Mouse (Mus musculus) 416B (cell line): ENCODE data around the gene Adgrl1.

Experiments used
- DNase-seq: peaks from one replicate; pipeline ENCODE4 v3.0.0; 2011; ENCODE audit warnings: low read depth

The Adgrl1 gene

GRCm38 (mm10) chr8:83901566-83902485 lies 1.9 kb downstream of the Adgrl1 start:
- no peak for DNase-seq

GRCm38 (mm10) chr8:83902961-83903666 lies 3.2 kb downstream of the Adgrl1 start:
- DNase-seq: peak; percentile 67

- no peak for DNase-seq
These were observed 8.7 kb downstream of the Adgrl1 start for GRCm38 (mm10) chr8:83908583-83908982.

GRCm38 (mm10) chr8:83909311-83909710 lies 9.4 kb downstream of the Adgrl1 start:
- DNase-seq: no peak

- no peak for DNase-seq
These were observed 12.2 kb downstream of the Adgrl1 start for GRCm38 (mm10) chr8:83911809-83912731.

- no peak for DNase-seq
These were observed 14.3 kb downstream of the Adgrl1 start for GRCm38 (mm10) chr8:83914232-83914631.

- no peak for DNase-seq
These were observed 15.0 kb downstream of the Adgrl1 start for GRCm38 (mm10) chr8:83914860-83915259.

GRCm38 (mm10) chr8:83916015-83916414 lies 16.1 kb downstream of the Adgrl1 start:
- DNase-seq: no peak

GRCm38 (mm10) chr8:83917566-83917965 lies 17.7 kb downstream of the Adgrl1 start:
- no peak for DNase-seq

- DNase-seq: peak; percentile 77
These were observed 21.7 kb downstream of the Adgrl1 start for GRCm38 (mm10) chr8:83921558-83921957.

- DNase-seq: no peak
These were observed 22.8 kb downstream of the Adgrl1 start for GRCm38 (mm10) chr8:83922727-83923126.

GRCm38 (mm10) chr8:83924585-83924984 lies 24.7 kb downstream of the Adgrl1 start:
- DNase-seq: no peak

- DNase-seq: no peak
These were observed 26.4 kb downstream of the Adgrl1 start for GRCm38 (mm10) chr8:83926266-83926665.

- no peak for DNase-seq
These were observed 34.3 kb downstream of the Adgrl1 start for GRCm38 (mm10) chr8:83934222-83934621.

- no peak for DNase-seq
These were observed 35.1 kb downstream of the Adgrl1 start for GRCm38 (mm10) chr8:83934994-83935393.

- DNase-seq: no peak
These were observed 35.5 kb downstream of the Adgrl1 start for GRCm38 (mm10) chr8:83935435-83935834.

GRCm38 (mm10) chr8:83937645-83938044 lies 37.7 kb downstream of the Adgrl1 start:
- DNase-seq: no peak

- DNase-seq: no peak
These were observed 38.4 kb downstream of the Adgrl1 start for GRCm38 (mm10) chr8:83938330-83938729.

GRCm38 (mm10) chr8:83941066-83941677 lies 41.3 kb downstream of the Adgrl1 start:
- no peak for DNase-seq

GRCm38 (mm10) chr8:83942446-83942845 lies 42.5 kb downstream of the Adgrl1 start:
- DNase-seq: no peak

- peak; percentile 46 for DNase-seq
These were observed 45.6 kb downstream of the Adgrl1 start for GRCm38 (mm10) chr8:83945540-83945939.

- DNase-seq: no peak
These were observed 54.8 kb downstream of the Adgrl1 start for GRCm38 (mm10) chr8:83954749-83955105.
